Mouse (Mus musculus): ENCODE measurements around the gene Fcgrt. TPM values are rescaled to one million over a fixed set of nuclear protein-coding genes. Genes with fewer than 3 reads are reported as not detected.

Gene Fcgrt
- polyA plus RNA-seq, 1 experiment from 2014 or later, result 21.8 TPM

GRCm38 (mm10) chr7:45134544-45135026 lies 30.9 kb upstream of the Fcgrt start:
- DNase-seq (no peak), ATAC-seq (ENCODE audit: low FRiP score, low TSS enrichment) (no peak)
- Histone ChIP-seq H3K4me3 (replicated peaks; ENCODE audit: low read depth, low read length) (no peak overlapping the region), H3K9ac (replicated peaks; ENCODE audit: low read length) (no peak overlapping the region), H3K4me2 (ENCODE audit: low read length) (no peak overlapping the region), H3K36me3 (ENCODE audit: control insufficient read depth, insufficient read depth, low read length) (no peaks in the 10 kb centered on the region), H3K27ac (replicated peaks; ENCODE audit: low read depth, low read length) (no peak overlapping the region), H3K27me3 (ENCODE audit: control insufficient read depth, insufficient read depth, low read length) (peaks cover 16% of the 10 kb centered on the region; the same call in 1 of the 2 replicates), H3K9me3 (ENCODE audit: control insufficient read depth, low read length) (no peaks in the 10 kb centered on the region), H3K4me1 (ENCODE audit: control insufficient read depth, insufficient read depth, low read length) (0 out of 2 replicates have a peak, but pooled peaks cover 2% of the 10 kb centered on the region)
- WGBS, result 6% methylated on average over 12 of the region's 12 CpGs

GRCm38 (mm10) chr7:45133446-45134159 lies 30.0 kb upstream of the Fcgrt start:
- Histone ChIP-seq H3K27ac (replicated peaks; ENCODE audit: low read depth, low read length) (no peak overlapping the region), H3K4me2 (ENCODE audit: low read length) (no peak overlapping the region), H3K4me1 (ENCODE audit: control insufficient read depth, insufficient read depth, low read length) (peaks cover 2% of the 10 kb centered on the region; the same call in 1 of the 2 replicates), H3K9ac (replicated peaks; ENCODE audit: low read length) (no peak overlapping the region), H3K9me3 (ENCODE audit: control insufficient read depth, low read length) (no peaks in the 10 kb centered on the region), H3K4me3 (replicated peaks; ENCODE audit: low read depth, low read length) (no peak overlapping the region), H3K36me3 (ENCODE audit: control insufficient read depth, insufficient read depth, low read length) (no peaks in the 10 kb centered on the region), H3K27me3 (ENCODE audit: control insufficient read depth, insufficient read depth, low read length) (peaks cover 16% of the 10 kb centered on the region; the same call in 1 of the 2 replicates)
- ATAC-seq (ENCODE audit: low FRiP score, low TSS enrichment), result no peak
- WGBS, result 78% methylated on average over 8 of the region's 8 CpGs
- no peak for DNase-seq

- no peak for DNase-seq
- no peak overlapping the region for H3K9ac ChIP-seq (replicated peaks; ENCODE audit: low read length)
Measured at GRCm38 (mm10) chr7:45131850-45132249, 28.2 kb upstream of the Fcgrt start.

GRCm38 (mm10) chr7:45129776-45130512 lies 26.3 kb upstream of the Fcgrt start:
- WGBS, result 55% methylated on average over 15 of the region's 15 CpGs
- Histone ChIP-seq H3K27ac (replicated peaks; ENCODE audit: low read depth, low read length) (peak overlapping the region; percentile 94; the same call in 1 of the 2 replicates), H3K4me1 (ENCODE audit: control insufficient read depth, insufficient read depth, low read length) (peaks cover 13% of the 10 kb centered on the region), H3K36me3 (ENCODE audit: control insufficient read depth, insufficient read depth, low read length) (peaks cover 27% of the 10 kb centered on the region), H3K27me3 (ENCODE audit: control insufficient read depth, insufficient read depth, low read length) (peaks cover 7% of the 10 kb centered on the region; the same call in 1 of the 2 replicates), H3K9me3 (ENCODE audit: control insufficient read depth, low read length) (no peaks in the 10 kb centered on the region), H3K4me2 (ENCODE audit: low read length) (peak overlapping the region; percentile 69), H3K9ac (replicated peaks; ENCODE audit: low read length) (peak overlapping the region; percentile 62; the same call in 1 of the 2 replicates), H3K4me3 (replicated peaks; ENCODE audit: low read depth, low read length) (peak overlapping the region; percentile 46)
- no peak for DNase-seq
- ATAC-seq (ENCODE audit: low FRiP score, low TSS enrichment), result no peak

More at GRCm38 (mm10) chr7:45131850-45132249, 28.2 kb upstream of the Fcgrt start:
- H3K27me3 ChIP-seq (ENCODE audit: control insufficient read depth, insufficient read depth, low read length), result peaks cover 16% of the 10 kb centered on the region; the same call in 1 of the 2 replicates
- no peak for ATAC-seq (ENCODE audit: low FRiP score, low TSS enrichment)
- 73% methylated on average over 11 of the region's 11 CpGs for WGBS
- H3K4me2 ChIP-seq (ENCODE audit: low read length), result no peak overlapping the region
- H3K36me3 ChIP-seq (ENCODE audit: control insufficient read depth, insufficient read depth, low read length), result peaks cover 8% of the 10 kb centered on the region
- H3K27ac ChIP-seq (replicated peaks; ENCODE audit: low read depth, low read length), result no peak overlapping the region
- H3K4me1 ChIP-seq (ENCODE audit: control insufficient read depth, insufficient read depth, low read length), result peaks cover 12% of the 10 kb centered on the region
- H3K4me3 ChIP-seq (replicated peaks; ENCODE audit: low read depth, low read length), result no peak overlapping the region
- no peaks in the 10 kb centered on the region for H3K9me3 ChIP-seq (ENCODE audit: control insufficient read depth, low read length)

- peaks cover 28% of the 10 kb centered on the region for H3K36me3 ChIP-seq (ENCODE audit: control insufficient read depth, insufficient read depth, low read length)
- no peaks in the 10 kb centered on the region for H3K9me3 ChIP-seq (ENCODE audit: control insufficient read depth, low read length)
- under 1% methylated on average over 17 of the region's 17 CpGs for WGBS
- H3K27me3 ChIP-seq (ENCODE audit: control insufficient read depth, insufficient read depth, low read length), result 0 out of 2 replicates have a peak, but pooled peaks cover under 1% of the 10 kb centered on the region
- H3K4me1 ChIP-seq (ENCODE audit: control insufficient read depth, insufficient read depth, low read length), result peaks cover 13% of the 10 kb centered on the region
- peak overlapping the region; percentile 69 for H3K4me2 ChIP-seq (ENCODE audit: low read length)
- DNase-seq, result no peak
- H3K9ac ChIP-seq (replicated peaks; ENCODE audit: low read length), result peak overlapping the region; percentile 62
- ATAC-seq (ENCODE audit: low FRiP score, low TSS enrichment), result no peak; the same call in 1 of the 2 replicates
- H3K27ac ChIP-seq (replicated peaks; ENCODE audit: low read depth, low read length), result peak overlapping the region; percentile 94
- H3K4me3 ChIP-seq (replicated peaks; ENCODE audit: low read depth, low read length), result peak overlapping the region; percentile 46
Measured at GRCm38 (mm10) chr7:45129318-45129717, 25.7 kb upstream of the Fcgrt start.

- H3K27me3 ChIP-seq (ENCODE audit: control insufficient read depth, insufficient read depth, low read length), result no peaks in the 10 kb centered on the region
- DNase-seq, result peak; percentile 99
- WGBS, result under 1% methylated on average over 48 of the region's 48 CpGs
- H3K9ac ChIP-seq (replicated peaks; ENCODE audit: low read length), result peak within 1 kb of the TSS; percentile 97
- H3K4me1 ChIP-seq (ENCODE audit: control insufficient read depth, insufficient read depth, low read length), result peaks cover 13% of the 10 kb centered on the region
- H3K27ac ChIP-seq (replicated peaks; ENCODE audit: low read depth, low read length), result peak within 1 kb of the TSS; percentile 94
- H3K4me3 ChIP-seq (replicated peaks; ENCODE audit: low read depth, low read length), result peak within 1 kb of the TSS; percentile 85
- H3K4me2 ChIP-seq (ENCODE audit: low read length), result peak within 1 kb of the TSS; percentile 98
- ATAC-seq (ENCODE audit: low FRiP score, low TSS enrichment), result peak; percentile 93
- no peaks in the 10 kb centered on the region for H3K9me3 ChIP-seq (ENCODE audit: control insufficient read depth, low read length)
- peaks cover 28% of the 10 kb centered on the region for H3K36me3 ChIP-seq (ENCODE audit: control insufficient read depth, insufficient read depth, low read length)
Measured at GRCm38 (mm10) chr7:45128624-45129246, 25.1 kb upstream of the Fcgrt start, which contains the start of gene Rpl13a. Rpl13a (minus strand) TSS chr7:45128761.

GRCm38 (mm10) chr7:45127700-45128224 lies 24.1 kb upstream of the Fcgrt start:
- H3K27me3 ChIP-seq (ENCODE audit: control insufficient read depth, insufficient read depth, low read length), result no peaks in the 10 kb centered on the region
- H3K36me3 ChIP-seq (ENCODE audit: control insufficient read depth, insufficient read depth, low read length), result peaks cover 33% of the 10 kb centered on the region
- peak overlapping the region; percentile 97 for H3K9ac ChIP-seq (replicated peaks; ENCODE audit: low read length)
- peak overlapping the region; percentile 85 for H3K4me3 ChIP-seq (replicated peaks; ENCODE audit: low read depth, low read length)
- ATAC-seq (ENCODE audit: low FRiP score, low TSS enrichment) (no peak), DNase-seq (no peak)
- peaks cover 19% of the 10 kb centered on the region for H3K4me1 ChIP-seq (ENCODE audit: control insufficient read depth, insufficient read depth, low read length)
- peak overlapping the region; percentile 98 for H3K4me2 ChIP-seq (ENCODE audit: low read length)
- H3K9me3 ChIP-seq (ENCODE audit: control insufficient read depth, low read length), result no peaks in the 10 kb centered on the region
- peak overlapping the region; percentile 81 for H3K27ac ChIP-seq (replicated peaks; ENCODE audit: low read depth, low read length)
- under 1% methylated on average over 6 of the region's 6 CpGs for whole genome bisulfite sequencing
